Mouse (Mus musculus): ENCODE data around the gene Tenm4. TPM values are rescaled to one million over a fixed set of nuclear protein-coding genes. Genes with fewer than 3 reads are reported as not detected.

Gene Tenm4
- polyA plus RNA-seq, 1 experiment from 2014 or later: 45.8 TPM

GRCm38 (mm10) chr7:96869079-96869810 lies 698.2 kb downstream of the Tenm4 start:
- no peaks in the 10 kb centered on the region for H3K9me3 ChIP-seq
- 0 out of 2 replicates have a peak, but pooled peaks cover 9% of the 10 kb centered on the region for H3K4me1 ChIP-seq (replicated peaks)
- ATAC-seq (ENCODE audit: insufficient number of reproducible peaks, insufficient read depth, low FRiP score, low TSS enrichment, low read depth): no peak
- H3K36me3 ChIP-seq: peaks cover 88% of the 10 kb centered on the region
- no peak overlapping the region for H3K27ac ChIP-seq
- 87% methylated on average over 16 of the region's 16 CpGs for WGBS
- no peak overlapping the region for H3K4me3 ChIP-seq (replicated peaks)
- no peak overlapping the region for H3K9ac ChIP-seq (replicated peaks)
- H3K4me2 ChIP-seq: no peak overlapping the region
- H3K27me3 ChIP-seq: no peaks in the 10 kb centered on the region

DNA sequence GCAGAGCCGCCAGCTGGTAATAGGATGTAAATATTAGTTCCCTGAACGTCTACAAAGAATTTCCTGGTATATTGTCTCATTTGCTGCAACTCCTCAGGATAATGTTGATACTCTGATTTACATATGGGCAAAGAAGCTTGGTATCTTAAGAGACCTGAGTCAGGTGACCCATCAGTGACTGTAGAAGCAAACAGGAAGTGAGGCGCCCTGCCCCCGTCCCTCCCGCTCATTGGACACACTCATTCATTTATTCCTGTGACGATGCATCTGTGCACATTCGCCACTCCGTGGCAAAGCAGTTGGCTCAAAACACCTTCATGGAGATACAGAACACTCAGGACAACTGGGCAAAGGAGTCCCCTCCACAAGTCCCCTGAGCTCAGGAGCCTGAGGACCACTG lies 699.4 kb downstream of the Tenm4 start:
- no peak overlapping the region for H3K4me3 ChIP-seq (replicated peaks)
- H3K27me3 ChIP-seq: no peaks in the 10 kb centered on the region
- no peak for ATAC-seq (ENCODE audit: insufficient number of reproducible peaks, insufficient read depth, low FRiP score, low TSS enrichment, low read depth)
- H3K9me3 ChIP-seq: no peaks in the 10 kb centered on the region
- H3K36me3 ChIP-seq: peaks cover 84% of the 10 kb centered on the region
- whole genome bisulfite sequencing: 79% methylated on average over 8 of the region's 8 CpGs
- H3K9ac ChIP-seq (replicated peaks): no peak overlapping the region
- H3K4me1 ChIP-seq (replicated peaks): 0 out of 2 replicates have a peak, but pooled peaks cover 9% of the 10 kb centered on the region
- H3K27ac ChIP-seq: no peak overlapping the region
- H3K4me2 ChIP-seq: no peak overlapping the region

GRCm38 (mm10) chr7:96871031-96871430 lies 700.0 kb downstream of the Tenm4 start:
- H3K4me1 ChIP-seq (replicated peaks): peaks cover 9% of the 10 kb centered on the region; the same call in 1 of the 2 replicates
- no peak for ATAC-seq (ENCODE audit: insufficient number of reproducible peaks, insufficient read depth, low FRiP score, low TSS enrichment, low read depth)

GRCm38 (mm10) chr7:96878511-96879276 lies 707.6 kb downstream of the Tenm4 start:
- Histone ChIP-seq H3K9ac (replicated peaks) (no peak overlapping the region), H3K9me3 (no peaks in the 10 kb centered on the region), H3K27ac (no peak overlapping the region), H3K4me3 (replicated peaks) (no peak overlapping the region), H3K36me3 (peaks cover 26% of the 10 kb centered on the region), H3K4me1 (replicated peaks) (peaks cover 7% of the 10 kb centered on the region; the same call in 1 of the 2 replicates), H3K4me2 (no peak overlapping the region), H3K27me3 (no peaks in the 10 kb centered on the region)
- no peak for ATAC-seq (ENCODE audit: insufficient number of reproducible peaks, insufficient read depth, low FRiP score, low TSS enrichment, low read depth)
- 84% methylated on average over 7 of the region's 7 CpGs for WGBS

More at GRCm38 (mm10) chr7:96871031-96871430, 700.0 kb downstream of the Tenm4 start:
- Histone ChIP-seq H3K9me3 (no peaks in the 10 kb centered on the region), H3K27me3 (no peaks in the 10 kb centered on the region), H3K9ac (replicated peaks) (no peak overlapping the region), H3K4me3 (replicated peaks) (no peak overlapping the region), H3K27ac (no peak overlapping the region), H3K4me2 (no peak overlapping the region), H3K36me3 (peaks cover 78% of the 10 kb centered on the region)
- WGBS: 84% methylated on average over 4 of the region's 4 CpGs

DNA sequence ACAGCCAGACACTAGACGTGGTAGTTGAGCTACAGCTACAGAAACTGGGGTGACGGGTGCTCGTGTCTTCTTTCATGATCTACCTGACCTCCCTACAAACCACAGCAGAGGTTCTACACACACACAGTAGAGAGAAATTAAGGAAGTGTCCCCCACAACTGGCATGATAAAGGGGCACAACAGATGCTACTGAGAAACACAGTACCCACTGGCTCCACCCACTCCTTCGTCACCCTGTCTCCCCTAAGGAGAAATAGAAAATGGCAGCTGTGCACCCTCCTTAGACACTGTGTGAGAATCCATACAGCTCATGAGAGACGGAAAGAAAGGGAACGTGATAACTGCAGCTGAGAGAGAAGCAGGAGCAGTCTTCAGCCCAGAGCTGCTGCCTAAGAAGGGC lies 708.5 kb downstream of the Tenm4 start:
- no peak overlapping the region for H3K4me2 ChIP-seq
- WGBS: 89% methylated on average over 6 of the region's 6 CpGs
- no peak for ATAC-seq (ENCODE audit: insufficient number of reproducible peaks, insufficient read depth, low FRiP score, low TSS enrichment, low read depth)

GRCm38 (mm10) chr7:96880221-96880944 lies 709.3 kb downstream of the Tenm4 start:
- peaks cover 30% of the 10 kb centered on the region for H3K36me3 ChIP-seq
- 79% methylated on average over 6 of the region's 6 CpGs for WGBS
- no peak overlapping the region for H3K4me3 ChIP-seq (replicated peaks)
- ATAC-seq (ENCODE audit: insufficient number of reproducible peaks, insufficient read depth, low FRiP score, low TSS enrichment, low read depth): no peak
- H3K27me3 ChIP-seq: no peaks in the 10 kb centered on the region
- H3K4me1 ChIP-seq (replicated peaks): peaks cover 7% of the 10 kb centered on the region; the same call in 1 of the 2 replicates
- H3K4me2 ChIP-seq: no peak overlapping the region
- H3K27ac ChIP-seq: no peak overlapping the region
- H3K9me3 ChIP-seq: no peaks in the 10 kb centered on the region
- H3K9ac ChIP-seq (replicated peaks): no peak overlapping the region

More for the DNA sequence above, 708.5 kb downstream of the Tenm4 start:
- H3K4me1 ChIP-seq (replicated peaks): peaks cover 7% of the 10 kb centered on the region; the same call in 1 of the 2 replicates
- peaks cover 24% of the 10 kb centered on the region for H3K36me3 ChIP-seq
- H3K4me3 ChIP-seq (replicated peaks): no peak overlapping the region
- H3K27ac ChIP-seq: no peak overlapping the region
- H3K27me3 ChIP-seq: no peaks in the 10 kb centered on the region
- H3K9me3 ChIP-seq: no peaks in the 10 kb centered on the region
- H3K9ac ChIP-seq (replicated peaks): no peak overlapping the region

- peaks cover 46% of the 10 kb centered on the region for H3K36me3 ChIP-seq
- H3K27ac ChIP-seq: no peak overlapping the region
- H3K27me3 ChIP-seq: no peaks in the 10 kb centered on the region
- H3K9ac ChIP-seq (replicated peaks): no peak overlapping the region
- H3K4me2 ChIP-seq: no peak overlapping the region
- 95% methylated on average over 3 of the region's 3 CpGs for WGBS
- no peaks in the 10 kb centered on the region for H3K9me3 ChIP-seq
- 0 out of 2 replicates have a peak, but pooled peaks cover 3% of the 10 kb centered on the region for H3K4me1 ChIP-seq (replicated peaks)
- no peak for ATAC-seq (ENCODE audit: insufficient number of reproducible peaks, insufficient read depth, low FRiP score, low TSS enrichment, low read depth)
- H3K4me3 ChIP-seq (replicated peaks): no peak overlapping the region
These were observed 712.3 kb downstream of the Tenm4 start for GRCm38 (mm10) chr7:96883297-96883696.

DNA sequence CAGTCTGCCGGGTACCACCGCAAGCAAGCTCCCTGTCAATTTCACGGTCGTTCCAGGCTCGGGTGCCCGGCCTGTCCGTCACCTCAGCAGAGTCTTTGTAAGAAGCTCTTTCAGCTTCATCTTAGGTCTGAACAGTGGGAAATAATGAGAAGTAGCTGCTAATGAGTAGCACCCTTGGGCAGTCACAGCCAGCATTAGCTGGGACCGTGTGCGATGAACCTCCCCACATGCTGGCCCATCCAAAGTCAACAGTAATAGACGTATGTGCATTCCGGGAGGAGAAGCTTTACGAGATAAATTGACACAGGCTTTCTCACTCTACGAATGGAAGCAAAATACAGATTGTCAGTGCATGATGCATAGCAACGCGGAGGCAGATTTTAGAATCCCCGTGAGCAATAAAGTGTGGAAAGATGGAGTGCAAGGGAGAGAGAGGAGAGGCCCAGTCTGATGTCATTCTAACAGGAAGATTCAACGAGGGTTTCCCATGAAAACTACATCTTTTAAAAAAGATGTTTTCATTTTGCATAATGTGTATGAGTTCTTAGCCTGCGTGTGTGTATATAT lies 716.1 kb downstream of the Tenm4 start:
- Histone ChIP-seq H3K4me3 (replicated peaks) (no peak overlapping the region), H3K9me3 (no peaks in the 10 kb centered on the region), H3K36me3 (peaks cover 47% of the 10 kb centered on the region), H3K4me2 (no peak overlapping the region), H3K9ac (replicated peaks) (no peak overlapping the region), H3K27ac (no peak overlapping the region), H3K4me1 (replicated peaks) (peaks cover 20% of the 10 kb centered on the region), H3K27me3 (no peaks in the 10 kb centered on the region; the same call in 1 of the 2 replicates)
- no peak for ATAC-seq (ENCODE audit: insufficient number of reproducible peaks, insufficient read depth, low FRiP score, low TSS enrichment, low read depth)
- WGBS: 85% methylated on average over 18 of the region's 18 CpGs

- Histone ChIP-seq H3K9me3 (no peaks in the 10 kb centered on the region), H3K4me3 (replicated peaks) (no peak overlapping the region), H3K9ac (replicated peaks) (no peak overlapping the region), H3K4me1 (replicated peaks) (peaks cover 20% of the 10 kb centered on the region), H3K27ac (peak overlapping the region; percentile 78), H3K4me2 (no peak overlapping the region), H3K27me3 (no peaks in the 10 kb centered on the region; the same call in 1 of the 2 replicates), H3K36me3 (peaks cover 56% of the 10 kb centered on the region)
- ATAC-seq (ENCODE audit: insufficient number of reproducible peaks, insufficient read depth, low FRiP score, low TSS enrichment, low read depth): peak; percentile 31; the same call in 1 of the 2 replicates
- WGBS: 72% methylated on average over 18 of the region's 18 CpGs
These were observed 718.3 kb downstream of the Tenm4 start for GRCm38 (mm10) chr7:96889061-96890034.
